Mouse (Mus musculus) embryonic facial prominence, embryonic 13.5 days (tissue): ENCODE results near the gene Phb. TPM values are rescaled to one million over a fixed set of nuclear protein-coding genes. Genes with fewer than 3 reads are reported as not detected.

ENCODE experiments used
- ATAC-seq: fragments of 200-750 bp; cut with Nextera tagmentation; 2 replicates; pipeline ENCODE4 v1.8.0; 2017; ENCODE audit warnings: low read depth; ENCODE audit not compliant: insufficient number of reproducible peaks, insufficient read depth, low FRiP score, low TSS enrichment
- H3K27ac ChIP-seq: fragments of 300-500 bp; sonication (generic); 2 replicates; pipeline ENCODE4 v1.5.1; 2015; ENCODE audit warnings: moderate library complexity, mild to moderate bottlenecking, inconsistent platforms
- H3K27me3 ChIP-seq: fragments of 300-500 bp; sonication (generic); 2 replicates; pipeline ENCODE4 v1.6.1; 2015; ENCODE audit warnings: mild to moderate bottlenecking, inconsistent platforms
- H3K36me3 ChIP-seq: fragments of 300-500 bp; sonication (generic); 2 replicates; pipeline ENCODE4 v1.6.1; 2015; ENCODE audit warnings: mild to moderate bottlenecking, inconsistent platforms
- H3K4me1 ChIP-seq: fragments of 300-500 bp; sonication (generic); 2 replicates; pipeline ENCODE4 v1.6.1; 2015; ENCODE audit warnings: inconsistent platforms
- H3K4me2 ChIP-seq: fragments of 300-500 bp; sonication (generic); 2 replicates; pipeline ENCODE4 v1.6.1; 2015; ENCODE audit warnings: moderate library complexity, mild to moderate bottlenecking, inconsistent platforms
- H3K4me3 ChIP-seq: fragments of 300-500 bp; sonication (generic); 2 replicates; pipeline ENCODE4 v1.5.1; 2015; ENCODE audit warnings: mild to moderate bottlenecking, inconsistent platforms
- H3K9ac ChIP-seq: fragments of 300-500 bp; sonication (generic); 2 replicates; pipeline ENCODE4 v1.6.1; 2015; ENCODE audit warnings: mild to moderate bottlenecking, inconsistent platforms
- H3K9me3 ChIP-seq: fragments of 300-500 bp; sonication (generic); 2 replicates; pipeline ENCODE4 v1.6.1; 2016; ENCODE audit warnings: inconsistent platforms
- WGBS: fragments of 180-500 bp; shearing (Covaris S2); methylation state at CpG from one replicate; pipeline ENCODE4 v1.1.7; 2015; ENCODE audit warnings: mixed read lengths; 5-methylcytosine and 5-hydroxymethylcytosine counted together
- polyA plus RNA-seq: library from polyadenylated mRNA; unstranded; fragments of >200 nt; fragmentation: Nextera tagmentation; extraction: Ambion mirVana; gene quantifications from 2 replicates; pipeline ENCODE4 v1.2.1, GENCODE M21; 2015

The Phb gene
- polyA plus RNA-seq, 1 experiment from 2014 or later: 218 TPM

DNA sequence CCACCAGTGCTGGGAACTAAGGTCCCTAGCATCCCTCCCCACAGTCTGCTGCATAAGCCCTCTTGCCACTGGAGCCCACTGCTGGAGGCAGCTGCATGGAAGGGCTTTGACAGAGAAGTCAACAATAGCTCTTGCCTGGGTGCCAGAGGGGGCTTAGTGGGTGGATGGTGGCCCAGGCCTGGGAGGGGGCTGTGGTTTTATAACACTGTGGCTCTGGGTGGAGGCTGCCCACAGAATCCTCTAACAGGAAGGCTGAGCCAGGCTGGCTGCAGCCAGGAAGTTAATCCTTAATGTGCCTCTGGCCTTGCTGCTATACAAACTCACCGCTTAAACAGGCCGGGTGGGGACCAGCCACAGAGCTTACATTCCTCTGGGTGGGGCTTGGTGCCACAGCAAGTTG lies 31.7 kb upstream of the Phb start:
- Histone ChIP-seq H3K9ac (no peak overlapping the region), H3K27me3 (no peaks in the 10 kb centered on the region), H3K36me3 (no peaks in the 10 kb centered on the region), H3K27ac (peak overlapping the region; percentile 24), H3K4me2 (no peak overlapping the region), H3K9me3 (no peaks in the 10 kb centered on the region; the same call in 1 of the 2 replicates), H3K4me3 (no peak overlapping the region), H3K4me1 (peaks cover 54% of the 10 kb centered on the region)
- ATAC-seq: 0 out of 2 replicates have a peak, but pooled peaks have one; percentile 12
- WGBS: 9% methylated on average over 2 of the region's 2 CpGs

DNA sequence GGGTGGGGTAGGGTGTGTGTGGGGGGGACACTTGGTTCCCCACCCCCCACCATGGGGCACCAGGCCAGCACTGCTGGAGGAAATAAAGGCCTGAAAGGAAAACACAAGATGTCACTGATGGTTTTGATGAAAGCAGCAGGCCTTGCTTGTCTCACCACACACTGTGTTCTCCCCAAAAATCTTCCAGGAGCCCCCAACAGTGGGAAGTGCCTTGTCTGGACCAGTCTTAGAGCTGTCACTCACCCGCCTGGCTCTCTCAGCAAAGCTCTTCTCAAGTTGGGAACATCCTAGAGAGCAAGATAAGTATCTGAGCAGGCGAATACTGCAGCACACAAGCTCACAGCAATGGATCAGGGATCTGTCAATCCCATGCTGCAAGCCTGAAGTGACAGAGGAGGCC lies 26.0 kb upstream of the Phb start:
- H3K27me3 ChIP-seq: peaks cover 40% of the 10 kb centered on the region
- no peak overlapping the region for H3K4me2 ChIP-seq
- WGBS: 31% methylated on average over 2 of the region's 2 CpGs
- H3K9ac ChIP-seq: no peak overlapping the region
- H3K4me3 ChIP-seq: no peak overlapping the region
- H3K4me1 ChIP-seq: peaks cover 56% of the 10 kb centered on the region
- peak overlapping the region; percentile 72; the same call in 1 of the 2 replicates for H3K27ac ChIP-seq
- ATAC-seq: no peak
- no peaks in the 10 kb centered on the region; the same call in 1 of the 2 replicates for H3K9me3 ChIP-seq
- H3K36me3 ChIP-seq: no peaks in the 10 kb centered on the region

DNA sequence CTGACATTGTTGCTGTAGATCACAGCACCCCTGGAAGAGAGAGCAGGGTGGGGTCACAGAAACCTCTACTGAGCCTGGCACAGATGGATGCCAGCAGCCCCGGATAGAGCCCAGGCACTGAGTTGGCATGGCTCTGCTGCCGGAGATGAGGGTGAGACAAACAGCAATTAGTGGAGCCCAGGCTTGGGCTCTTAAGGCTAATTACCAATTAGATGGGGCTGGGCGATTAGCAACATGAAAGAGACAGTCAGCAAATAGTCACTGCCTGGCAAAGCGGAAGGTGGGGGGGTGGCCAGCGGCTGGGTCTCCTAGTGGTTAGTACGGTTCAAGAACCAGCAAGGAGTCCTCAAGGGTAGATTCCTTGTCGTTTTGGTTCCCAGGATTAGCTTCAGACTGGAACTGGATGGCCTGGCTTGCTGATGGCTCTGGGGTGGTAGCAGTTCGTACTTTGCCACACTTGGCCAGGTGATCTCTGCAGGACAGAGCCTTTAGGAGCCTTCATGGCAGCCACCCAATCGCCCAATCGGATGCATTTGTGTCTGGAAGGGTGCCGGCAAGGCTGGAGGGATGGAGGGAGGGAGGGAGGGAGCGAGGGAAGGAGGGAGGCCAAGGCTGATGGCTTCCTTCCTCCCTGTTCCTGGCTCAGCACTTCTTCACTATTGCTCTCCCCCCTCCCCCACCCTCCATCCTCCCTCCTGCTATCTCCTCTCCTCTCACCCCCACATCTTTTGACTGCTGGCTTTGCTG lies 24.1 kb upstream of the Phb start:
- peaks cover 56% of the 10 kb centered on the region for H3K27me3 ChIP-seq

DNA sequence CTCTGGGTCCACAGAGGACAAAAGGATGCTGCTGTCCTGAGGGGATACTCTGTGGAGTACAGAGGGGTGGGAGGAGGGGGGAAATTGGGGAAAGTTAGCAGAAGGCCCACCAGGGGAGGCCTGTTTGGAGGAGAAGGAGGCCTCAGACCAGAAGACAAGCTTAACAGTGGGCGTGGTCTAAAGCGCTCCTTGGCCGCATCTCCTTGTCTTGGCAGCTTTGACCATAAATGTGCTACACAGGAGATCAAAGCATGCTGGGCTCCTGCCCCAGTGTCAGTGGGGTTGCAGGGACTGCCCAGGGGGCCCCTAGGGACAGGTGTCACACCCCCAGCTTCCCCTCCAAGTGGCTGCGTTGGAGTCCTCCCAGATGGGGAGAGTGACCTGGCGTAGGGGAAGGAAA lies 22.9 kb upstream of the Phb start:
- Histone ChIP-seq H3K4me2 (no peak overlapping the region), H3K36me3 (no peaks in the 10 kb centered on the region), H3K4me1 (peaks cover 76% of the 10 kb centered on the region), H3K27ac (no peak overlapping the region), H3K27me3 (peaks cover 56% of the 10 kb centered on the region), H3K4me3 (no peak overlapping the region), H3K9ac (no peak overlapping the region), H3K9me3 (no peaks in the 10 kb centered on the region)
- no peak for ATAC-seq
- WGBS: 35% methylated on average over 5 of the region's 5 CpGs

More for the DNA sequence above, 24.1 kb upstream of the Phb start:
- ATAC-seq: no peak
- H3K36me3 ChIP-seq: no peaks in the 10 kb centered on the region
- H3K4me2 ChIP-seq: no peak overlapping the region
- no peak overlapping the region for H3K9ac ChIP-seq
- H3K9me3 ChIP-seq: no peaks in the 10 kb centered on the region; the same call in 1 of the 2 replicates
- H3K4me3 ChIP-seq: no peak overlapping the region
- WGBS: 31% methylated on average over 12 of the region's 12 CpGs
- no peak overlapping the region for H3K27ac ChIP-seq
- peaks cover 66% of the 10 kb centered on the region for H3K4me1 ChIP-seq

DNA sequence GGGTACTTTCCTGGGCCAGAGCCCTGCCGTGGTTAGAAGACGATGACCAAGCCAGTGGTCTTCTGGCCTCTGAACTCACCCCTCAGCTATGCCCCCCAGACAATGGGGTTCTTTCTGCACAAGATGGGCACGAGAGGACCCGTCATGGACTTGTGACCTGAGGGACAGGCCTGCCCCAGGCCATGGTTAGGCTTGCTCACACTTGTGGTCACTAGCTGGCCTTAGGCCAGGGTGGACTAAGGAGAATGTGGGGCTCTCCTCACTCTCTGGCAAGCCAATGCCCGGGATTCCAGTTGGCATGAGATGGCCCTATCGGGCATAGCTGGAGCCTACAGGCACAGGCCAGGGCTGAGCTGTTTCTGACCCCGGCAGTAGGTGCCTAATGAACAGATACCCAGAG lies 22.4 kb upstream of the Phb start:
- Histone ChIP-seq H3K36me3 (no peaks in the 10 kb centered on the region), H3K4me1 (peaks cover 81% of the 10 kb centered on the region), H3K4me2 (no peak overlapping the region), H3K9ac (no peak overlapping the region), H3K27me3 (peaks cover 56% of the 10 kb centered on the region), H3K9me3 (no peaks in the 10 kb centered on the region), H3K4me3 (no peak overlapping the region), H3K27ac (no peak overlapping the region)
- no peak for ATAC-seq
- WGBS: 56% methylated on average over 7 of the region's 7 CpGs

DNA sequence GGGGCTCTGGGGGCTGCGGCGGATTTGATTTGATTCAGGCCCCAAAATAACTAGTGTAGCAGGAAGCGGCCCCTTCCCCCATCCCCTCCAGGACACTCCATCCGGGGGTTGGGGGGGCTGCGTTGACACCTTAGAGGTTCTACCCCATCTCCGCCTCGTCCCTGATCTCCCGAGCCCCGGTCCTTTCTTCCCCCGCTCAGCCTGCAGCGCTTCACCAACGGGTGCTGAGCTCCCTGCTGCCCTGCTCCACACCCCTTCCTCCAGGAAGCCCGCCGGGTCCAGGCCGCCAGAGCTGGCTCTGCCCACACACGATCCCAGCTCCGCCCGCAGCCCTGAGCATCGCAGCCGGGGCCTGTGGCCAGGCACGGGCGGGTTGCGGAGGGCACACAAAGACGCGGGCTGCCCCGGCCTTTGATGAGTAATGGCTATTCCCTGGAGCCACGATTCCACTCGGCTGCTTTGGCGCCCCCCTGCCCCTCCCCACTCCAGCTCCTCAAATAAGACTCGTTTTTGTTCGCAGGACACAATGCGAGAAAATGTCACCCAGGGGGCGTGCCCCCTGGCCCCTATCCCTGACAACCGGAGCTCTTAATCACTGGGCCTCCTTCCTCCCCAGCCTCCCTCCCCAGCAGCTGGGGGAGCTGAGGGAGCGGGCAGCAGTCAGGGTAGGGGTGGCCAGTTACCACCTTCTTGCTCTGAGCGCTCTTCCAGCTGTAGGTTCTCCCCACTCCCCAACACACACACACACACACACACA lies 21.2 kb upstream of the Phb start:
- 5% methylated on average over 36 of the region's 36 CpGs for WGBS
- H3K27ac ChIP-seq: no peak overlapping the region
- H3K4me1 ChIP-seq: peaks cover 78% of the 10 kb centered on the region

DNA sequence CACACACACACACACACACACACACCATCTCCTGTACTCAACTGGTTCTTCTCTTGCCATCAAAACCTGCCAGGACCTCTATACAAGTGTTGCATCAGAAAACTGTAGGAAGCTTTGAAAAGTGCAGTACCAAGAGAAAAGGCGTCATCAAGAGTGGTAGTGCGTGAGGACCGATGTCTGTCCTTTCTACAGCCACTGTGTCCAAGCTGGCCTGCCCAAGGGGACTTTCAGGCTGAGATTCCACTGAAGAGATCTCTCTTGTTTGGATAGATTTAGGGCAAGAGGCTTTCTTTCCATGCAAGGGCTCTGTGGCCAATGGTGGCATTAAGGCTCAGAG lies 20.6 kb upstream of the Phb start:
- no peak overlapping the region for H3K4me2 ChIP-seq
- 62% methylated on average over 3 of the region's 3 CpGs for WGBS
- peaks cover 78% of the 10 kb centered on the region for H3K4me1 ChIP-seq
- no peak overlapping the region for H3K9ac ChIP-seq
- no peak overlapping the region for H3K27ac ChIP-seq
- peaks cover 60% of the 10 kb centered on the region for H3K27me3 ChIP-seq
- ATAC-seq: no peak
- H3K9me3 ChIP-seq: no peaks in the 10 kb centered on the region
- no peaks in the 10 kb centered on the region for H3K36me3 ChIP-seq
- H3K4me3 ChIP-seq: no peak overlapping the region

More for the DNA sequence above, 21.2 kb upstream of the Phb start:
- H3K4me3 ChIP-seq: peak overlapping the region; percentile 25
- no peaks in the 10 kb centered on the region for H3K36me3 ChIP-seq
- H3K4me2 ChIP-seq: peak overlapping the region; percentile 50
- H3K9ac ChIP-seq: peak overlapping the region; percentile 51
- no peak for ATAC-seq
- H3K9me3 ChIP-seq: no peaks in the 10 kb centered on the region
- H3K27me3 ChIP-seq: peaks cover 62% of the 10 kb centered on the region

DNA sequence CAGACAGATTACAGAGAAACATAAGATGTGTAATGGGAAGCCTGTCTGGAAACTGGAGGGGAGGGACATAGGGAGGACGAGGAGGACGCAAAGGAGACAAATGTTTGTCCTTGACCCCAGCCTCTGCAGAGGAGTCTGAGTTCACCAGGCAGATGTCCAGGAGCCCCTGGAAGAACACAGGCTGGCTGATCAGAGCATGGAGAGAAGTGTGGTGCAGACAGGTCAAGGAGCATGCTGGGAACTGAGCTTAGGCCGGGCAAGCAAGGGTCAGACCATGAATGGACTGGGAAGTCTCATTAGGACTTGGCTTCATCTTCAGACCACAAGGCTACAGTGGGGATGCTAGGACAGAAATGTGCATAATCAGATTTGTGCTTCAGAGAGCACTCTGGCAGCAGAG lies 19.0 kb upstream of the Phb start:
- Histone ChIP-seq H3K27me3 (peaks cover 53% of the 10 kb centered on the region), H3K4me1 (peaks cover 76% of the 10 kb centered on the region), H3K9ac (no peak overlapping the region), H3K36me3 (no peaks in the 10 kb centered on the region), H3K27ac (no peak overlapping the region), H3K9me3 (no peaks in the 10 kb centered on the region), H3K4me3 (no peak overlapping the region), H3K4me2 (no peak overlapping the region)
- WGBS: 21% methylated on average over 3 of the region's 3 CpGs
- no peak for ATAC-seq

DNA sequence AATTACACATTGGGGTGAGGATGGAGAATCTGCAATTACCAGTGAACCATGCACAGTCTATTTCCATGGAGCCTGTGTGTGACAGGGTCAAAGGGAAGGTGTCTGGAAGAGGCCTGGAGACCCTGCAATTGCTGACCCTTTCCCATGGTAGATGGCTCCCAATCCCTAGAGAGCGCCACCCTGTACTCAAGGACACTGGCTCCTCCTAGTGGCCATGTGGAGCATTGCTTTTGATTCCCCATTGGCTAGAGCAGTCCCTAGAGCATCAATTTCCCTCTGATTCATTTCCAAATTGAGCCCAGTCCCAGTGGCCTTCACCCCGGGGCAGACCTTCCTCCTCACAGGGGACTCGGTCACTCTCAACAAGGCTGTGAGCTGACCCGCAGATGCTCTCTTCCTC lies 17.9 kb upstream of the Phb start:
- WGBS: 3% methylated on average over 4 of the region's 4 CpGs
- Histone ChIP-seq H3K27ac (no peak overlapping the region), H3K4me2 (no peak overlapping the region), H3K27me3 (peaks cover 43% of the 10 kb centered on the region), H3K9me3 (no peaks in the 10 kb centered on the region), H3K4me3 (no peak overlapping the region), H3K36me3 (no peaks in the 10 kb centered on the region), H3K9ac (0 out of 2 replicates have a peak overlapping the region, but pooled peaks have one; percentile 1), H3K4me1 (peaks cover 66% of the 10 kb centered on the region)
- no peak for ATAC-seq

DNA sequence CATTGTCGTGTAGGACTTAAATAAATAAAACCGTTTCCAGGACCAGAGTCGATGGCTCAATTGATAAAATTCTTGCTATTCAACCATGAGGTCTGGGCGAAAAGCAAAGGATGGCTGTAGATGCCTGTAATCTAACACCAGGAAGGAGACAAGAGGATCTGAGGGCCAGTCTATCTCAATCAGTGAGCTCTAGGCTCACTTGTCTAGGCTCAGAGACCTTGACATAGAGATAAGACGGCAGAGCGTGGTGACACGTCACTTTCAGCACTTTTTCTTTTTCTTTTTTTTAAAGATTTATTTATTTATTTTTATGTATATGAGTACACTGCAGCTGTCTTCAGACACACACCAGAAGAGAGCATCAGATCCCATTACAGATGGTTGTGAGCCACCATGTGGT lies 17.2 kb upstream of the Phb start:
- Histone ChIP-seq H3K4me3 (no peak overlapping the region), H3K9ac (no peak overlapping the region), H3K36me3 (no peaks in the 10 kb centered on the region), H3K9me3 (no peaks in the 10 kb centered on the region), H3K27me3 (peaks cover 35% of the 10 kb centered on the region), H3K4me1 (peaks cover 58% of the 10 kb centered on the region), H3K27ac (no peak overlapping the region), H3K4me2 (no peak overlapping the region)
- no peak for ATAC-seq
- WGBS: 64% methylated on average over 7 of the region's 7 CpGs

DNA sequence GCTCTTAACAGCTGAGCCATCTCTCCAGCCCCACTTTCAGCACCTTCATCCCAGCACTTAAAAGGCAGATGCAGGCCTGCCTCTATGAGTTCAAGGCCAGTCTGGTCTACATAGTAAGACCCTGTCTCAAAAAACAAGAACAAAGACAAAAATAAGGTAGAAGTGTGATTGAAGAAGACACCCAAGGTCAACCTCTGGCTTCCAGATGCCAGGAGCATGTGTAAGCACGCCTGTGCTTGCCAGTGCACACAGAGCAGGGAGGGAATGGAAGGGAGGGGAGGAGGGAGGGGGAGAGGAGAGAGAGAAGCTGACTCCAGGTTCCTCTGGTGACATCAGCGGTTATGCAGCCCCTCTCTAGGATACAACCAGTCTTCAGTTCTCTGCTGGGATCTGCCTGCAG lies 16.8 kb upstream of the Phb start:
- no peak for ATAC-seq
- H3K9me3 ChIP-seq: no peaks in the 10 kb centered on the region
- H3K4me1 ChIP-seq: peaks cover 56% of the 10 kb centered on the region
- H3K4me2 ChIP-seq: no peak overlapping the region
- H3K27me3 ChIP-seq: peaks cover 31% of the 10 kb centered on the region
- no peaks in the 10 kb centered on the region for H3K36me3 ChIP-seq
- H3K4me3 ChIP-seq: no peak overlapping the region
- H3K9ac ChIP-seq: no peak overlapping the region
- H3K27ac ChIP-seq: no peak overlapping the region
- 16% methylated on average over 2 of the region's 2 CpGs for WGBS

DNA sequence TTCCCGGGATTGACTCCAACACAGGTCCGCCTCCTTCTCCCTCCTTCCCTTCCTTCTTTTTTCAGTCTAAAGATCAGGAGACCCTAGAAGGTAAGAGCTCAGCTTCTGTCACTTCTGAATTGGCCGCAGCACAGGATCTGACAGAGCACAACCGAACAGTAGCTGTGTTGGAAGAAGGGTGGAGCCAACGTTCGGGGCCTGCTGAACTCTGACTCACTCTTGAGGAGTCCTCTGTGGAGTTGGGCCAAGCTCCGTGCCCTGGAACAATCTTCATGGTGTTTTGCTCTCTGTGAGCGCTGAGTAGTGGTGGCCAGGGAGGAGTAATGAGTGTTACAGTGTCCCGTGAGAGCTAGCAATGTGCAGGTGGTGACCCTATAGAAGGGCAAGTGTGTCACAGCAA lies 15.8 kb upstream of the Phb start:
- Histone ChIP-seq H3K27ac (no peak overlapping the region), H3K4me1 (peaks cover 47% of the 10 kb centered on the region), H3K9me3 (no peaks in the 10 kb centered on the region), H3K4me2 (no peak overlapping the region), H3K4me3 (no peak overlapping the region), H3K9ac (no peak overlapping the region), H3K36me3 (no peaks in the 10 kb centered on the region), H3K27me3 (peaks cover 21% of the 10 kb centered on the region)
- 68% methylated on average over 9 of the region's 9 CpGs for WGBS
- no peak for ATAC-seq
